In genomic region chr8:84759126-84759525, GRCm38 (mm10) we compare ENCODE assay signal across 9 mouse cellular contexts. TPM values are rescaled to one million over a fixed set of nuclear protein-coding genes. Genes with fewer than 3 reads are reported as not detected.
DNase-seq lines count a peak whose midpoint lies in the region; ATAC-seq and TF ChIP-seq lines count a peak whose summit lies in the region.
"Had no signal": no experiment of that assay in that cellular context is flagged by ENCODE, and none has a peak within 500 bp of the region (broad histone marks: within the 10 kb centered on the region; RNA-seq: fewer than 3 reads in every experiment).

No protein-coding gene starts in this region.

- peaks cover 37% of the 10 kb centered on the region for H3K27me3 ChIP-seq in heart, embryonic 12.5 days (replicated peaks)
- H3K27me3 ChIP-seq in ES-Bruce4 (ENCODE audit: control insufficient read depth, insufficient read depth, low read length, poor library complexity, severe bottlenecking): no peaks in the 10 kb centered on the region

- TF ChIP-seq POLR2A in ES-Bruce4 (IDR thresholded peaks at IDR 0.05; ENCODE audit: insufficient read depth, low read length): no peak
- TF ChIP-seq POLR2A in embryonic fibroblast, embryonic 13.5 days (IDR thresholded peaks at IDR 0.05; ENCODE audit: low read depth, low read length): no peak

- no peak overlapping the region for H3K4me2 ChIP-seq in heart, embryonic 12.5 days

- DNase-seq in heart, postnatal 4 days: peak; percentile 53
- DNase-seq in lung, postnatal 10 days: peak; percentile 62
- no peak for DNase-seq in ovary, postnatal 36 days (ENCODE audit: low spot score)
- no peak for DNase-seq in right cerebral cortex, postnatal 4 days
- DNase-seq in embryo, embryonic 11 days: no peak

- 64% methylated on average over 7 of the region's 7 CpGs for WGBS in heart, embryonic 12.5 days

- no peak overlapping the region for H3K9ac ChIP-seq in heart, embryonic 12.5 days
- H3K9ac ChIP-seq in ES-Bruce4 (ENCODE audit: low read depth, poor library complexity, severe bottlenecking): no peak overlapping the region

- no peaks in the 10 kb centered on the region for H3K36me3 ChIP-seq in heart, embryonic 12.5 days
- no peaks in the 10 kb centered on the region for H3K36me3 ChIP-seq in ES-Bruce4 (ENCODE audit: control insufficient read depth, insufficient read depth, low read length, poor library complexity, severe bottlenecking)
- H3K36me3 ChIP-seq: midbrain, embryonic 10.5 days had no signal

- no peak overlapping the region for H3K27ac ChIP-seq in heart, embryonic 12.5 days (ENCODE audit: poor library complexity, severe bottlenecking)
- no peak overlapping the region for H3K27ac ChIP-seq in ES-Bruce4 (ENCODE audit: insufficient read depth, low read length)
- no peak overlapping the region for H3K27ac ChIP-seq in embryonic fibroblast, embryonic 13.5 days (ENCODE audit: insufficient read depth, low read length)
- H3K27ac ChIP-seq: midbrain, embryonic 10.5 days had no signal

- TF ChIP-seq EP300 in ES-Bruce4 (IDR thresholded peaks at IDR 0.05; ENCODE audit: insufficient read depth, low read depth, low read length): no peak

- peaks cover 18% of the 10 kb centered on the region for H3K4me1 ChIP-seq in heart, embryonic 12.5 days (replicated peaks)
- no peaks in the 10 kb centered on the region for H3K4me1 ChIP-seq in ES-Bruce4 (ENCODE audit: control insufficient read depth, insufficient read depth, low read length)
- H3K4me1 ChIP-seq in embryonic fibroblast, embryonic 13.5 days (ENCODE audit: control insufficient read depth, insufficient read depth, low read length): peaks cover 14% of the 10 kb centered on the region

- H3K9me3 ChIP-seq in heart, embryonic 12.5 days (replicated peaks): no peaks in the 10 kb centered on the region
- no peaks in the 10 kb centered on the region for H3K9me3 ChIP-seq in ES-Bruce4 (replicated peaks; ENCODE audit: control insufficient read depth, insufficient read depth, low read length, poor library complexity, severe bottlenecking)
- H3K9me3 ChIP-seq: midbrain, embryonic 10.5 days had no signal

- TF ChIP-seq CTCF in ES-Bruce4 (IDR thresholded peaks at IDR 0.05; ENCODE audit: low read depth, low read length): peak; percentile 63
- TF ChIP-seq CTCF in embryonic fibroblast, embryonic 13.5 days (IDR thresholded peaks at IDR 0.05; ENCODE audit: borderline replicate concordance, insufficient read depth, low read length): peak; percentile 55; the same call in 1 of the 2 replicates

- H3K4me3 ChIP-seq in heart, embryonic 12.5 days: no peak overlapping the region
- no peak overlapping the region for H3K4me3 ChIP-seq in ES-Bruce4 (ENCODE audit: low read depth, low read length)
- no peak overlapping the region for H3K4me3 ChIP-seq in embryonic fibroblast, embryonic 13.5 days (ENCODE audit: insufficient read depth, low read length)
- H3K4me3 ChIP-seq: midbrain, embryonic 10.5 days had no signal

- ATAC-seq in heart, embryonic 12.5 days (ENCODE audit: insufficient number of reproducible peaks, low FRiP score): no peak

RNA-seq across cellular contexts. Expression of gene G430095P16Rik, which starts 36.3 kb away (rescaled TPM):
- 1 to 10 TPM; 1.1 to 1.3 TPM for total RNA-seq in heart, postnatal 4 days (2021)
- polyA plus RNA-seq in heart, embryonic 12.5 days (2016; fragmentation: Nextera tagmentation; extraction: Ambion mirVana): 5.4 and 6.9 TPM in 2 replicates
- not detected in 2 replicates for polyA plus RNA-seq in ES-Bruce4 (2011; ENCODE audit: insufficient read depth, insufficient read length, low read depth, missing spikeins)
- polyA plus RNA-seq in embryonic fibroblast, embryonic 13.5 days (2011; ENCODE audit: insufficient read length, low read depth, missing spikeins): 0.74 TPM in 1 of 2 replicates, not detected in the other

RNA-seq across cellular contexts. Expression of gene Nfix, which starts 41.0 kb away (rescaled TPM):
- 100 to 1,000 TPM; 189 to 211 TPM for total RNA-seq in heart, postnatal 4 days (2021)
- 9.2 and 10.9 TPM in 2 replicates for polyA plus RNA-seq in heart, embryonic 12.5 days (2016; fragmentation: Nextera tagmentation; extraction: Ambion mirVana)
- polyA plus RNA-seq in ES-Bruce4 (2011; ENCODE audit: insufficient read depth, insufficient read length, low read depth, missing spikeins): 1.2 and 1.8 TPM in 2 replicates
- polyA plus RNA-seq in embryonic fibroblast, embryonic 13.5 days (2011; ENCODE audit: insufficient read length, low read depth, missing spikeins): 173 and 236 TPM in 2 replicates

RNA-seq across cellular contexts. Expression of gene Lyl1, which starts 57.9 kb away (rescaled TPM):
- 10 to 100 TPM in 1 of 2 experiments, 1 to 10 TPM in 1; 9.6 to 10.6 TPM for total RNA-seq in heart, postnatal 4 days (2021)
- 18.1 and 19.7 TPM in 2 replicates for polyA plus RNA-seq in heart, embryonic 12.5 days (2016; fragmentation: Nextera tagmentation; extraction: Ambion mirVana)
- polyA plus RNA-seq in ES-Bruce4 (2011; ENCODE audit: insufficient read depth, insufficient read length, low read depth, missing spikeins): not detected in 2 replicates
- polyA plus RNA-seq in embryonic fibroblast, embryonic 13.5 days (2011; ENCODE audit: insufficient read length, low read depth, missing spikeins): not detected in 2 replicates

Comparison
In these comparisons a context has a peak if more than half of its experiments do, and no peak if none do; other contexts are left out.
1. DNase-seq: peak in heart, postnatal 4 days (single experiment) and lung, postnatal 10 days (single experiment); none in ovary, postnatal 36 days (single experiment), right cerebral cortex, postnatal 4 days (single experiment) and embryo, embryonic 11 days (single experiment).
2. RNA of gene Nfix, which starts 41.0 kb away (polyA plus RNA-seq): 173 to 236 TPM in embryonic fibroblast, embryonic 13.5 days; 9.2 to 10.9 TPM in heart, embryonic 12.5 days and 1.2 to 1.8 TPM in ES-Bruce4; every median in the first group is over 10 times any median in the second.
3. RNA of gene Lyl1, which starts 57.9 kb away (polyA plus RNA-seq): 18.1 to 19.7 TPM in heart, embryonic 12.5 days; not detected in ES-Bruce4 and not detected in embryonic fibroblast, embryonic 13.5 days; every median in the first group is over 10 times any median in the second.